Mouse (Mus musculus) forebrain, embryonic 14.5 days (tissue): ENCODE measurements at regions not wholly inside any gene's neighbourhood (a gene's known extent, or its start where the extent isn't known, plus 50 kb on each side); places are given as distances from the start of the nearest gene placed in this dataset.
"Not testable (repeated sequence)": the region's sequence is repeated elsewhere in the genome, so short reads cannot be mapped to it uniquely, and the experiment has no call there.

Experiments
- ATAC-seq: fragments of 200-750 bp; cut with Nextera tagmentation; 2 replicates; pipeline ENCODE4 v1.8.0; 2017; ENCODE audit warnings: mild to moderate bottlenecking, moderate library complexity
- DNase-seq: peaks from one replicate; pipeline ENCODE4 v3.0.0-alpha.2; 2015; ENCODE audit warnings: low spot score
- H3K27ac ChIP-seq: fragments of 300-500 bp; sonication (generic); 2 replicates; pipeline ENCODE4 v1.5.1; 2014; ENCODE audit warnings: low read depth, mild to moderate bottlenecking, control low read depth, low read length, moderate library complexity
- H3K27me3 ChIP-seq: fragments of 300-500 bp; sonication (generic); replicated peaks from 2 replicates; pipeline ENCODE4 v1.6.1; 2014; ENCODE audit warnings: low read length, control low read depth, mixed read lengths; ENCODE audit not compliant: control insufficient read depth, insufficient read depth
- H3K36me3 ChIP-seq: fragments of 300-500 bp; sonication (generic); 2 replicates; pipeline ENCODE4 v1.6.1; 2014; ENCODE audit warnings: low read length, control low read depth; ENCODE audit not compliant: control insufficient read depth, insufficient read depth
- H3K4me1 ChIP-seq: fragments of 300-500 bp; sonication (generic); 2 replicates; pipeline ENCODE4 v1.6.1; 2014; ENCODE audit warnings: antibody characterized with exemption, low read length, control low read depth; ENCODE audit not compliant: control insufficient read depth, insufficient read depth
- H3K4me2 ChIP-seq: fragments of 300-500 bp; sonication (generic); 2 replicates; pipeline ENCODE4 v1.6.1; 2014; ENCODE audit warnings: mild to moderate bottlenecking, control low read depth, low read length
- H3K4me3 ChIP-seq: fragments of 300-500 bp; sonication (generic); 2 replicates; pipeline ENCODE4 v1.5.1; 2014; ENCODE audit warnings: low read depth, low read length, control low read depth
- H3K9ac ChIP-seq: fragments of 300-500 bp; sonication (generic); 2 replicates; pipeline ENCODE4 v1.6.1; 2014; ENCODE audit warnings: mild to moderate bottlenecking, low read length, control low read depth, moderate library complexity
- H3K9me3 ChIP-seq: fragments of 300-500 bp; sonication (generic); replicated peaks from 2 replicates; pipeline ENCODE4 v1.6.1; 2016; ENCODE audit warnings: low read length, control low read depth, mixed read lengths; ENCODE audit not compliant: control insufficient read depth
- WGBS: fragments of 180-500 bp; shearing (Covaris S2); extraction: QIAGEN DNeasy Blood & Tissue Kit; methylation state at CpG from one replicate; pipeline ENCODE4 v1.1.7; 2014; 5-methylcytosine and 5-hydroxymethylcytosine counted together

DNA sequence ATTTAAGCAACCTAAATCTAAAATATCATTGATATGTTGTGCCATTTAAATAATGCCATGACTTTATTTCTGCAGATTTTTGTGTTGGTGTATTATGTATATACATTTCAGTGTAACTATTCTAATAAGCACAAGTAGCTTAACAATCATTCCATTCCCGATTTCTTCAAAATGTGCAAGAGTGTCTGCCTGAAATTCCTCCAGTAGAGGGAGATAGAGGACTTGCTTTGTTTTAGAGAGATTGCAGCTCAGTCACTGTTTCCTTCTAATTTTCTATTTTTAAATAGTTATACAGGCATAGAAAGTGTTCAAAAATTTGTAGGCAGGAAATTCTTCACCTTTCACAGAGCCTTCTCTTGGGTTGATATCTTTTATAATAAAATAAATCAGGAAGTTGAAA lies 498.0 kb upstream of the Tacstd2 start:
- not testable (repeated sequence) for H3K36me3 ChIP-seq, H3K9me3 ChIP-seq, H3K4me3 ChIP-seq, H3K4me2 ChIP-seq, DNase-seq, H3K27me3 ChIP-seq, H3K4me1 ChIP-seq, H3K27ac ChIP-seq, H3K9ac ChIP-seq
- peak; percentile 58; the same call in 1 of the 2 replicates for ATAC-seq
- 9% methylated on average over 1 of the region's 1 CpGs for WGBS

DNA sequence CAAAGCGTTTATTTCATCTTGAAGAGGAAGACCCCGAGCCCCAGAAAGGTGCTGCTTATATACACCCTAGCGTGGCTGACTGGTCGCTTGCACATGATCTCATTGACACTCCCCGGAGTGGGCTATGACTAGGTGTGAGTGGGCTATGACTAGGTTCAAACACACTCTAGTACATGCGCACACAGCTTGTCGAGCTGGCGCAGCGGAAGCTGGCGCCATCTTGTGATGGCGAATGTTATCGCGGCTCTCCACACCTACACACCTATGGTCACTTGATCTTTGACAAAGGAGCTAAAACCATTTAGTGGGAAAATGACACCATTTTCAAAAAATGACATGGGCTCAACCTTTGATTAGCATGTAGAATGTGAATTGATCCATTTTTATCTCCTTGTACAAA lies 495.1 kb upstream of the Tacstd2 start:
- Histone ChIP-seq H3K27me3 (no peaks in the 10 kb centered on the region), H3K9me3 (no peaks in the 10 kb centered on the region), H3K9ac (no peak overlapping the region), H3K4me3 (no peak overlapping the region), H3K36me3 (no peaks in the 10 kb centered on the region), H3K27ac (no peak overlapping the region), H3K4me1 (no peaks in the 10 kb centered on the region), H3K4me2 (no peak overlapping the region)
- no peak for DNase-seq
- WGBS, result 46% methylated on average over 13 of the region's 13 CpGs
- ATAC-seq, result no peak
